Mouse (Mus musculus): ENCODE data around the gene Grip1. TPM values are rescaled to one million over a fixed set of nuclear protein-coding genes. Genes with fewer than 3 reads are reported as not detected.

Gene Grip1
- polyA plus RNA-seq, 1 experiment from 2014 or later, result 4.8 TPM

GRCm38 (mm10) chr10:119756271-119756670 lies 302.6 kb downstream of the Grip1 start:
- no peak overlapping the region for H3K4me2 ChIP-seq (replicated peaks)
- no peaks in the 10 kb centered on the region for H3K36me3 ChIP-seq
- no peak overlapping the region for H3K27ac ChIP-seq (replicated peaks)
- no peaks in the 10 kb centered on the region for H3K9me3 ChIP-seq (replicated peaks)
- no peaks in the 10 kb centered on the region for H3K4me1 ChIP-seq
- H3K4me3 ChIP-seq (replicated peaks), result no peak overlapping the region
- ATAC-seq (ENCODE audit: insufficient number of reproducible peaks, low FRiP score, low TSS enrichment, low read depth), result no peak
- no peak overlapping the region for H3K9ac ChIP-seq
- H3K27me3 ChIP-seq, result no peaks in the 10 kb centered on the region
- 70% methylated on average over 7 of the region's 7 CpGs for WGBS

GRCm38 (mm10) chr10:119757219-119757618 lies 303.6 kb downstream of the Grip1 start:
- no peak overlapping the region for H3K27ac ChIP-seq (replicated peaks)
- H3K4me1 ChIP-seq, result no peaks in the 10 kb centered on the region
- no peak for ATAC-seq (ENCODE audit: insufficient number of reproducible peaks, low FRiP score, low TSS enrichment, low read depth)
- no peak overlapping the region for H3K4me2 ChIP-seq (replicated peaks)
- H3K9ac ChIP-seq, result no peak overlapping the region
- 68% methylated on average over 6 of the region's 6 CpGs for WGBS
- no peaks in the 10 kb centered on the region for H3K36me3 ChIP-seq
- H3K9me3 ChIP-seq (replicated peaks), result no peaks in the 10 kb centered on the region
- no peaks in the 10 kb centered on the region for H3K27me3 ChIP-seq
- no peak overlapping the region for H3K4me3 ChIP-seq (replicated peaks)

- Histone ChIP-seq H3K9ac (no peak overlapping the region), H3K36me3 (no peaks in the 10 kb centered on the region), H3K9me3 (replicated peaks) (no peaks in the 10 kb centered on the region), H3K27me3 (no peaks in the 10 kb centered on the region), H3K4me2 (replicated peaks) (no peak overlapping the region), H3K27ac (replicated peaks) (no peak overlapping the region), H3K4me1 (no peaks in the 10 kb centered on the region), H3K4me3 (replicated peaks) (no peak overlapping the region)
- WGBS, result 84% methylated on average over 33 of the region's 33 CpGs
- ATAC-seq (ENCODE audit: insufficient number of reproducible peaks, low FRiP score, low TSS enrichment, low read depth), result no peak
These were observed 308.1 kb downstream of the Grip1 start for GRCm38 (mm10) chr10:119761451-119762367.

GRCm38 (mm10) chr10:119778871-119779270 lies 325.2 kb downstream of the Grip1 start:
- Histone ChIP-seq H3K4me3 (replicated peaks) (no peak overlapping the region), H3K4me2 (replicated peaks) (no peak overlapping the region), H3K27me3 (no peaks in the 10 kb centered on the region), H3K9ac (no peak overlapping the region), H3K36me3 (no peaks in the 10 kb centered on the region), H3K9me3 (replicated peaks) (no peaks in the 10 kb centered on the region), H3K4me1 (no peaks in the 10 kb centered on the region), H3K27ac (replicated peaks) (no peak overlapping the region)
- 67% methylated on average over 5 of the region's 5 CpGs for WGBS
- ATAC-seq (ENCODE audit: insufficient number of reproducible peaks, low FRiP score, low TSS enrichment, low read depth), result no peak

GRCm38 (mm10) chr10:119779657-119780056 lies 326.0 kb downstream of the Grip1 start:
- H3K4me3 ChIP-seq (replicated peaks), result no peak overlapping the region
- no peak overlapping the region for H3K9ac ChIP-seq
- 86% methylated on average over 1 of the region's 1 CpGs for WGBS
- no peaks in the 10 kb centered on the region for H3K4me1 ChIP-seq
- no peak overlapping the region for H3K27ac ChIP-seq (replicated peaks)
- no peak overlapping the region for H3K4me2 ChIP-seq (replicated peaks)
- no peaks in the 10 kb centered on the region for H3K36me3 ChIP-seq
- ATAC-seq (ENCODE audit: insufficient number of reproducible peaks, low FRiP score, low TSS enrichment, low read depth), result no peak
- no peaks in the 10 kb centered on the region for H3K9me3 ChIP-seq (replicated peaks)
- H3K27me3 ChIP-seq, result no peaks in the 10 kb centered on the region

- Histone ChIP-seq H3K4me3 (replicated peaks) (no peak overlapping the region), H3K27me3 (no peaks in the 10 kb centered on the region), H3K9ac (no peak overlapping the region), H3K4me2 (replicated peaks) (no peak overlapping the region), H3K36me3 (no peaks in the 10 kb centered on the region), H3K27ac (replicated peaks) (no peak overlapping the region), H3K9me3 (replicated peaks) (no peaks in the 10 kb centered on the region), H3K4me1 (no peaks in the 10 kb centered on the region)
- no peak for ATAC-seq (ENCODE audit: insufficient number of reproducible peaks, low FRiP score, low TSS enrichment, low read depth)
- WGBS, result 51% methylated on average over 1 of the region's 1 CpGs
These were observed 336.9 kb downstream of the Grip1 start for GRCm38 (mm10) chr10:119790507-119790906.

GRCm38 (mm10) chr10:119802421-119802820 lies 348.8 kb downstream of the Grip1 start:
- Histone ChIP-seq H3K9me3 (replicated peaks) (no peaks in the 10 kb centered on the region), H3K4me2 (replicated peaks) (no peak overlapping the region), H3K36me3 (no peaks in the 10 kb centered on the region), H3K4me3 (replicated peaks) (no peak overlapping the region), H3K27me3 (no peaks in the 10 kb centered on the region), H3K27ac (replicated peaks) (no peak overlapping the region), H3K9ac (no peak overlapping the region), H3K4me1 (no peaks in the 10 kb centered on the region)
- 66% methylated on average over 6 of the region's 6 CpGs for WGBS
- ATAC-seq (ENCODE audit: insufficient number of reproducible peaks, low FRiP score, low TSS enrichment, low read depth), result no peak

GRCm38 (mm10) chr10:119803633-119804422 lies 350.2 kb downstream of the Grip1 start:
- H3K9me3 ChIP-seq (replicated peaks), result no peaks in the 10 kb centered on the region
- no peak overlapping the region for H3K9ac ChIP-seq
- no peak overlapping the region for H3K4me2 ChIP-seq (replicated peaks)
- H3K4me3 ChIP-seq (replicated peaks), result no peak overlapping the region
- ATAC-seq (ENCODE audit: insufficient number of reproducible peaks, low FRiP score, low TSS enrichment, low read depth), result 0 out of 2 replicates have a peak, but pooled peaks have one; percentile 16
- whole genome bisulfite sequencing, result 58% methylated on average over 13 of the region's 13 CpGs
- H3K36me3 ChIP-seq, result no peaks in the 10 kb centered on the region
- no peaks in the 10 kb centered on the region for H3K27me3 ChIP-seq
- no peak overlapping the region for H3K27ac ChIP-seq (replicated peaks)
- H3K4me1 ChIP-seq, result no peaks in the 10 kb centered on the region

GRCm38 (mm10) chr10:119804423-119804814 lies 350.8 kb downstream of the Grip1 start:
- no peak overlapping the region for H3K27ac ChIP-seq (replicated peaks)
- H3K4me1 ChIP-seq, result no peaks in the 10 kb centered on the region
- H3K9me3 ChIP-seq (replicated peaks), result no peaks in the 10 kb centered on the region
- no peak overlapping the region for H3K4me2 ChIP-seq (replicated peaks)
- H3K9ac ChIP-seq, result no peak overlapping the region
- no peaks in the 10 kb centered on the region for H3K27me3 ChIP-seq
- 77% methylated on average over 9 of the region's 9 CpGs for WGBS
- no peak overlapping the region for H3K4me3 ChIP-seq (replicated peaks)
- no peaks in the 10 kb centered on the region for H3K36me3 ChIP-seq
- ATAC-seq (ENCODE audit: insufficient number of reproducible peaks, low FRiP score, low TSS enrichment, low read depth), result no peak

- Histone ChIP-seq H3K9me3 (replicated peaks) (no peaks in the 10 kb centered on the region), H3K4me2 (replicated peaks) (no peak overlapping the region), H3K4me3 (replicated peaks) (no peak overlapping the region), H3K27ac (replicated peaks) (no peak overlapping the region), H3K27me3 (no peaks in the 10 kb centered on the region), H3K4me1 (no peaks in the 10 kb centered on the region), H3K36me3 (no peaks in the 10 kb centered on the region), H3K9ac (no peak overlapping the region)
- no peak for ATAC-seq (ENCODE audit: insufficient number of reproducible peaks, low FRiP score, low TSS enrichment, low read depth)
- WGBS, result 82% methylated on average over 7 of the region's 7 CpGs
These were observed 351.5 kb downstream of the Grip1 start for GRCm38 (mm10) chr10:119805082-119805481.

- no peak overlapping the region for H3K4me3 ChIP-seq (replicated peaks)
- no peaks in the 10 kb centered on the region for H3K27me3 ChIP-seq
- H3K9me3 ChIP-seq (replicated peaks), result no peaks in the 10 kb centered on the region
- 39% methylated on average over 8 of the region's 8 CpGs for WGBS
- no peak overlapping the region for H3K4me2 ChIP-seq (replicated peaks)
- H3K9ac ChIP-seq, result no peak overlapping the region
- ATAC-seq (ENCODE audit: insufficient number of reproducible peaks, low FRiP score, low TSS enrichment, low read depth), result no peak
- H3K27ac ChIP-seq (replicated peaks), result no peak overlapping the region
- no peaks in the 10 kb centered on the region for H3K4me1 ChIP-seq
- no peaks in the 10 kb centered on the region for H3K36me3 ChIP-seq
These were observed 352.5 kb downstream of the Grip1 start for GRCm38 (mm10) chr10:119806151-119806550.
